Mouse (Mus musculus): Measurements from ENCODE around the gene Palld. TPM values are rescaled to one million over a fixed set of nuclear protein-coding genes. Genes with fewer than 3 reads are reported as not detected.

Gene Palld
- polyA plus RNA-seq, 1 experiment from 2014 or later: 62.3 TPM

- ATAC-seq: 0 out of 2 replicates have a peak, but pooled peaks have one; percentile 8
- Histone ChIP-seq H3K27me3 (replicated peaks; ENCODE audit: control insufficient read depth, insufficient read depth, low read length) (no peaks in the 10 kb centered on the region; the same call in 1 of the 2 replicates), H3K4me3 (ENCODE audit: low read depth, low read length) (peak overlapping the region; percentile 49), H3K36me3 (ENCODE audit: control insufficient read depth, insufficient read depth) (no peaks in the 10 kb centered on the region), H3K9me3 (ENCODE audit: control insufficient read depth) (no peaks in the 10 kb centered on the region), H3K27ac (ENCODE audit: low read depth, low read length) (no peak overlapping the region), H3K4me1 (replicated peaks; ENCODE audit: control insufficient read depth, insufficient read depth, low read length) (no peaks in the 10 kb centered on the region), H3K9ac (ENCODE audit: low read depth, low read length) (peak overlapping the region; percentile 55; the same call in 1 of the 2 replicates), H3K4me2 (replicated peaks; ENCODE audit: low read depth) (peak overlapping the region; percentile 97)
- TF ChIP-seq CTCF (IDR thresholded peaks at IDR 0.05; ENCODE audit: low read depth): no peak
- 24% methylated on average over 8 of the region's 8 CpGs for WGBS
Measured at GRCm38 (mm10) chr8:61760190-61760578, 142.3 kb downstream of the Palld start.

GRCm38 (mm10) chr8:61759327-61760189 is 142.9 kb downstream of the Palld start:
- WGBS: 2% methylated on average over 44 of the region's 44 CpGs
- Histone ChIP-seq H3K9ac (ENCODE audit: low read depth, low read length) (peak overlapping the region; percentile 55; the same call in 1 of the 2 replicates), H3K4me2 (replicated peaks; ENCODE audit: low read depth) (peak overlapping the region; percentile 97), H3K4me3 (ENCODE audit: low read depth, low read length) (peak overlapping the region; percentile 49), H3K4me1 (replicated peaks; ENCODE audit: control insufficient read depth, insufficient read depth, low read length) (no peaks in the 10 kb centered on the region), H3K27ac (ENCODE audit: low read depth, low read length) (no peak overlapping the region), H3K9me3 (ENCODE audit: control insufficient read depth) (no peaks in the 10 kb centered on the region), H3K36me3 (ENCODE audit: control insufficient read depth, insufficient read depth) (no peaks in the 10 kb centered on the region), H3K27me3 (replicated peaks; ENCODE audit: control insufficient read depth, insufficient read depth, low read length) (no peaks in the 10 kb centered on the region; the same call in 1 of the 2 replicates)
- TF ChIP-seq CTCF (IDR thresholded peaks at IDR 0.05; ENCODE audit: low read depth): no peak
- ATAC-seq: peak; percentile 54

- Histone ChIP-seq H3K4me1 (replicated peaks; ENCODE audit: control insufficient read depth, insufficient read depth, low read length) (no peaks in the 10 kb centered on the region), H3K9me3 (ENCODE audit: control insufficient read depth) (no peaks in the 10 kb centered on the region), H3K9ac (ENCODE audit: low read depth, low read length) (no peak overlapping the region), H3K27me3 (replicated peaks; ENCODE audit: control insufficient read depth, insufficient read depth, low read length) (no peaks in the 10 kb centered on the region; the same call in 1 of the 2 replicates), H3K4me2 (replicated peaks; ENCODE audit: low read depth) (peak overlapping the region; percentile 97), H3K4me3 (ENCODE audit: low read depth, low read length) (peak overlapping the region; percentile 11; the same call in 1 of the 2 replicates), H3K36me3 (ENCODE audit: control insufficient read depth, insufficient read depth) (no peaks in the 10 kb centered on the region), H3K27ac (ENCODE audit: low read depth, low read length) (no peak overlapping the region)
- WGBS: 50% methylated on average over 8 of the region's 8 CpGs
- ATAC-seq: no peak
- no peak for TF ChIP-seq CTCF (IDR thresholded peaks at IDR 0.05; ENCODE audit: low read depth)
Measured at GRCm38 (mm10) chr8:61758686-61759326, 143.7 kb downstream of the Palld start.

- H3K9ac ChIP-seq (ENCODE audit: low read depth, low read length): no peak overlapping the region
- H3K27ac ChIP-seq (ENCODE audit: low read depth, low read length): no peak overlapping the region
- no peak overlapping the region for H3K4me3 ChIP-seq (ENCODE audit: low read depth, low read length)
- H3K4me2 ChIP-seq (replicated peaks; ENCODE audit: low read depth): no peak overlapping the region
- no peak for ATAC-seq
- H3K9me3 ChIP-seq (ENCODE audit: control insufficient read depth): no peaks in the 10 kb centered on the region
- H3K27me3 ChIP-seq (replicated peaks; ENCODE audit: control insufficient read depth, insufficient read depth, low read length): no peaks in the 10 kb centered on the region; the same call in 1 of the 2 replicates
- H3K36me3 ChIP-seq (ENCODE audit: control insufficient read depth, insufficient read depth): no peaks in the 10 kb centered on the region
- TF ChIP-seq CTCF (IDR thresholded peaks at IDR 0.05; ENCODE audit: low read depth): peak; percentile 23
- no peaks in the 10 kb centered on the region for H3K4me1 ChIP-seq (replicated peaks; ENCODE audit: control insufficient read depth, insufficient read depth, low read length)
- WGBS: 46% methylated on average over 18 of the region's 18 CpGs
Measured at GRCm38 (mm10) chr8:61756971-61757965, 145.2 kb downstream of the Palld start.

- no peak for ATAC-seq
Measured at GRCm38 (mm10) chr8:61755186-61755585, 147.3 kb downstream of the Palld start.

More at GRCm38 (mm10) chr8:61755186-61755585, 147.3 kb downstream of the Palld start:
- no peaks in the 10 kb centered on the region for H3K4me1 ChIP-seq (replicated peaks; ENCODE audit: control insufficient read depth, insufficient read depth, low read length)
- no peak overlapping the region for H3K4me3 ChIP-seq (ENCODE audit: low read depth, low read length)
- no peak overlapping the region for H3K9ac ChIP-seq (ENCODE audit: low read depth, low read length)
- no peak overlapping the region for H3K27ac ChIP-seq (ENCODE audit: low read depth, low read length)
- no peak for TF ChIP-seq CTCF (IDR thresholded peaks at IDR 0.05; ENCODE audit: low read depth)
- H3K9me3 ChIP-seq (ENCODE audit: control insufficient read depth): no peaks in the 10 kb centered on the region
- no peaks in the 10 kb centered on the region; the same call in 1 of the 2 replicates for H3K27me3 ChIP-seq (replicated peaks; ENCODE audit: control insufficient read depth, insufficient read depth, low read length)
- no peaks in the 10 kb centered on the region for H3K36me3 ChIP-seq (ENCODE audit: control insufficient read depth, insufficient read depth)
- WGBS: 66% methylated on average over 2 of the region's 2 CpGs
- H3K4me2 ChIP-seq (replicated peaks; ENCODE audit: low read depth): no peak overlapping the region
